Mouse (Mus musculus): ENCODE measurements around the gene Hoxb2. TPM values are rescaled to one million over a fixed set of nuclear protein-coding genes. Genes with fewer than 3 reads are reported as not detected.

Hoxb2 gene
- 35.4 and 36.4 TPM in 2 replicates for total RNA-seq (2014; rRNA removed)
- polyA plus RNA-seq (2015; fragmentation: Nextera tagmentation; extraction: Ambion mirVana) = 11.6 and 13.1 TPM in 2 replicates

GRCm38 (mm10) chr11:96350341-96350624 lies at the start of gene Hoxb2:
Gene Hoxb2, plus strand, starts transcription at chr11:96350525.
- Histone ChIP-seq H3K4me3 (ENCODE audit: low read length) (peak within 1 kb of the TSS; percentile 50; the same call in 1 of the 2 replicates), H3K27me3 (ENCODE audit: insufficient read depth, low read length) (peaks cover 65% of the 10 kb centered on the region), H3K27ac (peak within 1 kb of the TSS; percentile 91), H3K36me3 (ENCODE audit: insufficient read depth, low read length) (no peaks in the 10 kb centered on the region), H3K9me3 (ENCODE audit: low read length) (no peaks in the 10 kb centered on the region), H3K4me1 (ENCODE audit: insufficient read depth, low read length) (no peaks in the 10 kb centered on the region), H3K9ac (replicated peaks; ENCODE audit: low read length) (peak within 1 kb of the TSS; percentile 30), H3K4me2 (ENCODE audit: low read depth, low read length) (peak within 1 kb of the TSS; percentile 59)
- DNase-seq (ENCODE audit: low spot score) (no peak), ATAC-seq (no peak)
- no peak for TF ChIP-seq CTCF (IDR thresholded peaks at IDR 0.05; ENCODE audit: low read depth)
- WGBS = 9% methylated on average over 2 of the region's 2 CpGs

- DNase-seq (ENCODE audit: low spot score) (no peak), ATAC-seq (no peak)
- peak overlapping the region; percentile 30 for H3K4me2 ChIP-seq (ENCODE audit: low read depth, low read length)
- no peaks in the 10 kb centered on the region for H3K36me3 ChIP-seq (ENCODE audit: insufficient read depth, low read length)
- no peak for TF ChIP-seq CTCF (IDR thresholded peaks at IDR 0.05; ENCODE audit: low read depth)
- H3K27me3 ChIP-seq (ENCODE audit: insufficient read depth, low read length) = peaks cover 72% of the 10 kb centered on the region
- no peak overlapping the region for H3K9ac ChIP-seq (replicated peaks; ENCODE audit: low read length)
- 4% methylated on average over 10 of the region's 10 CpGs for WGBS
- H3K27ac ChIP-seq = 0 out of 2 replicates have a peak overlapping the region, but pooled peaks have one; percentile 37
- H3K4me1 ChIP-seq (ENCODE audit: insufficient read depth, low read length) = no peaks in the 10 kb centered on the region
- no peaks in the 10 kb centered on the region for H3K9me3 ChIP-seq (ENCODE audit: low read length)
- peak overlapping the region; percentile 31 for H3K4me3 ChIP-seq (ENCODE audit: low read length)
These were observed 49.3 kb upstream of the Hoxb2 start for GRCm38 (mm10) chr11:96301064-96301431.

GRCm38 (mm10) chr11:96301837-96302236 lies 48.5 kb upstream of the Hoxb2 start:
- Histone ChIP-seq H3K9me3 (ENCODE audit: low read length) (no peaks in the 10 kb centered on the region), H3K27me3 (ENCODE audit: insufficient read depth, low read length) (peaks cover 72% of the 10 kb centered on the region), H3K36me3 (ENCODE audit: insufficient read depth, low read length) (no peaks in the 10 kb centered on the region), H3K4me3 (ENCODE audit: low read length) (peak overlapping the region; percentile 11), H3K4me2 (ENCODE audit: low read depth, low read length) (peak overlapping the region; percentile 30), H3K4me1 (ENCODE audit: insufficient read depth, low read length) (no peaks in the 10 kb centered on the region), H3K9ac (replicated peaks; ENCODE audit: low read length) (no peak overlapping the region), H3K27ac (peak overlapping the region; percentile 7; the same call in 1 of the 2 replicates)
- ATAC-seq (0 out of 2 replicates have a peak, but pooled peaks have one; percentile 58), DNase-seq (ENCODE audit: low spot score) (peak; percentile 58)
- TF ChIP-seq CTCF (IDR thresholded peaks at IDR 0.05; ENCODE audit: low read depth) = no peak
- WGBS = under 1% methylated on average over 15 of the region's 15 CpGs

GRCm38 (mm10) chr11:96302381-96303150 lies 47.8 kb upstream of the Hoxb2 start:
- Histone ChIP-seq H3K4me1 (ENCODE audit: insufficient read depth, low read length) (no peaks in the 10 kb centered on the region), H3K4me3 (ENCODE audit: low read length) (peak overlapping the region; percentile 4; the same call in 1 of the 2 replicates), H3K36me3 (ENCODE audit: insufficient read depth, low read length) (no peaks in the 10 kb centered on the region), H3K27ac (peak overlapping the region; percentile 7; the same call in 1 of the 2 replicates), H3K27me3 (ENCODE audit: insufficient read depth, low read length) (peaks cover 74% of the 10 kb centered on the region), H3K9me3 (ENCODE audit: low read length) (no peaks in the 10 kb centered on the region), H3K9ac (replicated peaks; ENCODE audit: low read length) (no peak overlapping the region), H3K4me2 (ENCODE audit: low read depth, low read length) (peak overlapping the region; percentile 30)
- no peak for DNase-seq (ENCODE audit: low spot score)
- ATAC-seq = no peak
- WGBS = 5% methylated on average over 23 of the region's 23 CpGs
- TF ChIP-seq CTCF (IDR thresholded peaks at IDR 0.05; ENCODE audit: low read depth) = no peak

GRCm38 (mm10) chr11:96303151-96304099 lies 46.9 kb upstream of the Hoxb2 start, which contains the start of gene Hoxb5:
Gene Hoxb5, plus strand, starts transcription at chr11:96303336.
- Histone ChIP-seq H3K9me3 (ENCODE audit: low read length) (no peaks in the 10 kb centered on the region), H3K4me3 (ENCODE audit: low read length) (peak within 1 kb of the TSS; percentile 30), H3K36me3 (ENCODE audit: insufficient read depth, low read length) (no peaks in the 10 kb centered on the region), H3K4me2 (ENCODE audit: low read depth, low read length) (peak within 1 kb of the TSS; percentile 30), H3K9ac (replicated peaks; ENCODE audit: low read length) (peak within 1 kb of the TSS; percentile 53), H3K4me1 (ENCODE audit: insufficient read depth, low read length) (no peaks in the 10 kb centered on the region), H3K27ac (peak within 1 kb of the TSS; percentile 69), H3K27me3 (ENCODE audit: insufficient read depth, low read length) (peaks cover 75% of the 10 kb centered on the region)
- WGBS = 1% methylated on average over 69 of the region's 69 CpGs
- TF ChIP-seq CTCF (IDR thresholded peaks at IDR 0.05; ENCODE audit: low read depth) = peak; percentile 88
- ATAC-seq (peak; percentile 49; the same call in 1 of the 2 replicates), DNase-seq (ENCODE audit: low spot score) (peak; percentile 83)

- Histone ChIP-seq H3K36me3 (ENCODE audit: insufficient read depth, low read length) (no peaks in the 10 kb centered on the region), H3K4me2 (ENCODE audit: low read depth, low read length) (peak overlapping the region; percentile 30), H3K4me3 (ENCODE audit: low read length) (peak overlapping the region; percentile 30), H3K9me3 (ENCODE audit: low read length) (no peaks in the 10 kb centered on the region), H3K27ac (peak overlapping the region; percentile 69), H3K27me3 (ENCODE audit: insufficient read depth, low read length) (peaks cover 83% of the 10 kb centered on the region), H3K9ac (replicated peaks; ENCODE audit: low read length) (peak overlapping the region; percentile 53), H3K4me1 (ENCODE audit: insufficient read depth, low read length) (no peaks in the 10 kb centered on the region)
- DNase-seq (ENCODE audit: low spot score) (no peak), ATAC-seq (no peak)
- WGBS = 3% methylated on average over 38 of the region's 38 CpGs
- no peak for TF ChIP-seq CTCF (IDR thresholded peaks at IDR 0.05; ENCODE audit: low read depth)
These were observed 45.7 kb upstream of the Hoxb2 start for GRCm38 (mm10) chr11:96304381-96305195.
